Mouse (Mus musculus) gastrocnemius, postnatal 14 days (tissue): Measurements from ENCODE around the gene Ankrd16. TPM values are rescaled to one million over a fixed set of nuclear protein-coding genes. Genes with fewer than 3 reads are reported as not detected.

ENCODE experiments used
- DNase-seq: peaks from one replicate; pipeline ENCODE4 v3.0.0; 2021; ENCODE audit warnings: mixed read lengths
- intact Hi-C: fragments of 180-260 bp; cut with DNase I; formaldehyde crosslinking; loops from one replicate; pipeline ENCODE4 v1.15.1; 2025; ENCODE audit warnings: low total_unique reads
- long read RNA-seq, 2 experiments: library from polyadenylated mRNA; stranded (forward); transcript quantifications; one replicate each; pipeline ENCODE4 v2.0.0; 2021
- total RNA-seq, 2 experiments: library from RNA; stranded (reverse); gene quantifications; 2 replicates each; pipeline ENCODE4 v1.2.3; 2021

The Ankrd16 gene
- total RNA-seq = 10 to 100 TPM; 23.3 to 26.7 TPM
- long read RNA-seq, experiment 1, transcript Ankrd16-201 (7 exons, 1,618 nt) = major isoform, 5 of 13 reads
- long read RNA-seq, experiment 1, partial matches to known transcripts = 0 of 13 reads
- long read RNA-seq, experiment 1, other reads (novel, unspliced or antisense) = 8 of 13 reads
- long read RNA-seq, experiment 2, transcript Ankrd16-201 (7 exons, 1,618 nt) = major isoform, 8 of 12 reads
- long read RNA-seq, experiment 2, partial matches to known transcripts = 0 of 12 reads
- long read RNA-seq, experiment 2, other reads (novel, unspliced or antisense) = 4 of 12 reads

GRCm38 (mm10) chr2:11777091-11778068 lies at the start of gene Ankrd16, which contains the start of gene Fbh1:
TSS of gene Ankrd16 (plus strand) at chr2:11777876.
TSS of gene Fbh1 (minus strand) at chr2:11777582.
- intact Hi-C loops = no loop called here

GRCm38 (mm10) chr2:11729091-11729490 lies 48.6 kb upstream of the Ankrd16 start:
- intact Hi-C loops = no loop called here
- DNase-seq = no peak

More at GRCm38 (mm10) chr2:11777091-11778068, at the start of gene Ankrd16, which contains the start of gene Fbh1:
- peak; percentile 100 for DNase-seq

- DNase-seq = no peak
- intact Hi-C loops = no loop called here
These were observed 44.7 kb upstream of the Ankrd16 start for GRCm38 (mm10) chr2:11732978-11733377.

GRCm38 (mm10) chr2:11735853-11736252 lies 41.8 kb upstream of the Ankrd16 start:
- intact Hi-C loops = no loop called here
- DNase-seq = no peak

DNA sequence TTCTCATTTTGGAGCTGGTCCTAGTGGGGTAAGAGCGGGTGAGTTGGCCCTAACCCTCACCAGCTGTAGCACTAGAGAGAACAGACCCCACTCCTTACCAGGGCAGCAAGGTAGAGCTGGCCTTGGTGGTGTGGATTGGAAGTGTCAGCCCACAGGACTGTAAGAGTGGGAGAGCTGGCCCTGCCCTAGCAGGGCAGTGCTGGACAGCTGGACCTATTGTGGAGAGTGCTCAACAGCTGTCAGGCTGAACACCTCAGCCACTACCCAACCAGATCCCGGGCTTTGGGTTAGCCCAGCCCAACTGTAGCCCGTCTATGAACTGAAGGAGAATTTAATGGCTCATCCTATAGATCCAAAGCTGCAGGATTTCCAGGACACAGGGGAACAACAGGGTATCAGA lies 38.9 kb upstream of the Ankrd16 start:
- intact Hi-C loops = no loop called here
- DNase-seq = no peak

DNA sequence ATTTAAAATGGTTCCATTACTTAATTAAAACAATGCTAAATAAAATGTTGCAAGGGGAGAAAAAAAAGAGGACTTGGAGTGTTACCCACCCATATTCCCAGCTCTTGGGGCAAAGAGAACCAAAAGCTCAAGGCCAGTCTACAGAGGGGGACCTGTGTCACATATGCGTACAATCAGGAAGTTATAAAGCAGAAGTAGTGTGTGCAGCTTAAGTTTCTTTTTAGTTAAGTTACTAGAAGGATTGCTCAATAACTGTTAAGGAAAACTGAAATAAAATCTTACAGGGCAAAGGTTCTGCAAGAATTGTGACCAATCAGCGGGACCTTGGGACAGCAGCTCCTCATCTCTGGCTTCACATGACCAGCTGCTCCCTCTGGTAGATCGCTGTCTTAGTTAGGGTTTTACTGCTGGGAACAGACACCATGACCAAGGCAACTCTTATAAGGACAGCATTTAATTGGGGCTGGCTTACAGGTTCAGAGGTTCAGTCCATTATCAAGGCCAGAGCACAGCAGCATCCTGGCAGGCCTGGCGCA lies 38.1 kb upstream of the Ankrd16 start:
- no peak for DNase-seq
- intact Hi-C loops = no loop called here

- no peak for DNase-seq
- intact Hi-C loops = no loop called here
These were observed 15.1 kb upstream of the Ankrd16 start for GRCm38 (mm10) chr2:11762541-11762940.

DNA sequence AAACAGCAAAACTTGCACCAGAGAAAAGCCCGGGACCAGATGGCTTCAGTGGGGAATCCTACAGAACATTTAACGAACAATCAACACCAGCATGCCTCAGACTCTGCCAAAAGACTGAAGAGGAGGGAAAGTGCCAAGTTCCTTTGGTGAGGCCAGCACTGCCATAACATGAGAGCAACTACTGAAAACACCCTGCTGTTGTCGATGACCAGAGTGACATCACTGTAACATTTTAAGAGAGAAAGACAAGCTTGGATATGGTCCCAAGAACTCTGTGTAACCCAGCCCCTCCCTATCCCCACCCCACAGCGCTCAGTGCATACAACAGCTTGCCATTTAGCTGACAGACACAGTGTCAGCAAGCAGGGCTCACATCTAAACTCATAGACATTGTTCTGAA lies 12.0 kb upstream of the Ankrd16 start:
- no peak for DNase-seq
- intact Hi-C loops = no loop called here

- DNase-seq = no peak
- intact Hi-C loops = no loop called here
These were observed 11.1 kb upstream of the Ankrd16 start for GRCm38 (mm10) chr2:11766485-11767160.

- intact Hi-C loops = no loop called here
- DNase-seq = peak; percentile 23
These were observed 10.5 kb upstream of the Ankrd16 start for GRCm38 (mm10) chr2:11767161-11767545.

DNA sequence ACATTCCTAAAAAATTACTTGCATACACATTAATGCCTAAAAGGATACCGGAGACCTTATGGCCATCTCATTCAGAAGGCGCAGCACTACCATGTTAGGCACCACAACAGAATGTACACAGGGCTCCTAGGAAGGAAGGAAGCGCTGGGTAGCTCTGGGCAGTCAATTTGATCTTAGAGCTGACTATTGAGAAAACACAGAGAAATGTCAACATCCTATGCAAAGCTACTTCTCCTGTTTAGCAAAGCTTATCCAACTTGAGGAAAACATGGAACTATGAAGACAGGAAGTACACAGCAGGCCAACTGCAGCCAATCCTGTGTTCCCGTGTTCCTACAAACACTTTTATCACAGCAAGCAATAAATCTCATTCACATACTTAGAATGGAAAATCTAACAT lies 6.0 kb upstream of the Ankrd16 start:
- intact Hi-C loops = no loop called here
- DNase-seq = no peak

DNA sequence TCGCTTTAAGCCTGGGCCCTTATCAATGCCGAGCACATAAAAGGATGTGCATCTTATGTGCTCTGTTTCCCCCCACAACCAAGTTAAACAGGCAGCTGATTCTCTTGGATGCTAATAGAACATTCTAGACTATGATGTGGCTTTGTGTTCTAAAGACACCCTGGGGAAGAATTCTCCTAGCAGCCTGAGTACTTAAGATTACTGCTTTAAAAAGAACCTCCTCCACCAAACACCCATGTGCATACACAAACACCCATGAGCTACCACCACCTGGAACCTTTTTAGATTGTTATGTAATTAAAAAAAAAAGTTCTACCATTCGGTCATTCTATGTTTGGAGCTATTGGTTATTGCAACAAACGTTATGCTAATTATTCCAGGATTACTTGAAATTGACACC lies 5.3 kb upstream of the Ankrd16 start:
- intact Hi-C loops = no loop called here
- DNase-seq = no peak

- DNase-seq = peak; percentile 19
- intact Hi-C loops = no loop called here
These were observed 3.2 kb upstream of the Ankrd16 start for GRCm38 (mm10) chr2:11774426-11774825.

GRCm38 (mm10) chr2:11775121-11775520 lies 2.6 kb upstream of the Ankrd16 start:
- intact Hi-C loops = no loop called here
- no peak for DNase-seq

GRCm38 (mm10) chr2:11776415-11776814 lies 1.3 kb upstream of the Ankrd16 start:
- DNase-seq = no peak
- intact Hi-C loops = no loop called here

DNA sequence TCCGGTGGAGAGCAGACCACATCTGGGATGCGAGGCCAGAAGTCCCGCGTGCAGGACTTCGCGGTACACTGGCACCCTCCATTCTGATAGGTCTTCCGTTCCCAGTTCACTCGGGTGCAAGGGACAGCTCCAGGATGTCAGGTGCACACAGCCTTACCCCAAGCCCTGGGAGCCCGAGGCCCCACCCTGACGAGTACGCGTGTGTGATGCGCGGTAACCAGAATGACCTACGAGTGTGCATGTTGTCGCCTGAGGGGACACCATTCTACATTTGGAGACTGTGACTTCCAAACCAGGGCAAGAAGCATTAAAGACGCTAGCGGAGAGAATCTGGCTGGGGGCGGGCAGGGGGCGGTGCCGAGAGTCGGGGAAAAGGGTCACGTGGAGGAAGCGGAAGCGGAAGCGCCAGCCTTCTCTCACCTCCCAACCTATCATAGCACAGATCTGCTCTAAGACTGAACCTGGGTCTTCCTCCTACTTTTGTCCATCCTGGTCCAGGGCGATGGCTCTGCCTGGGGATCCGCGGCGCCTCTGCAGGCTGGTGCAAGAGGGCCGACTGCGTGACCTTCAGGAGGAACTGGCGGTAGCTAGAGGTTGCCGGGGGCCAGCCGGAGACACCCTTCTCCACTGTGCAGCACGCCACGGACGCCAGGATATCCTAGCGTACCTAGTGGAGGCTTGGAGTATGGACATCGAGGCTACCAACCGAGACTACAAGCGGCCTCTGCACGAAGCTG lies 579 bp downstream of the Ankrd16 start:
- DNase-seq = peak; percentile 87
- intact Hi-C loops = no loop called here

DNA sequence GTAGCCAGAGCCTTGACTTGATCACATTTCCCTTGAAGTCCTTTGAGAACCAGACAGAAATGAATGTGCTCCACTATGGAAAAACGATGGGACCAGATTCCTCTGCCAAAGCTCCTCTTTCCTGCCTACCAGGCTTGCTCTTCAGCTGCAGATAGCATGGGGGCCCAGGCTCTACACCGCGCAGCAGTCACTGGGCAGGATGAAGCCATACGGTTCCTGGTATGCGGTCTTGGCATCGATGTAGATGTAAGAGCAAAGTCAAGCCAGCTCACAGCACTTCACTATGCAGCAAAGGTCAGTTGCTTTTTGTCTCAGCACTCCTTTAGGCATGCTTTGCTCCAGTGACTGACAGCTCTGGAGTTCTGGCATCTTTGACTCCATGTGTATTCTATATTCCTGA lies 6.5 kb downstream of the Ankrd16 start:
- DNase-seq = no peak
- intact Hi-C loops = no loop called here

- intact Hi-C loops = no loop called here
These were observed 17.0 kb downstream of the Ankrd16 start for GRCm38 (mm10) chr2:11794668-11795067.

DNA sequence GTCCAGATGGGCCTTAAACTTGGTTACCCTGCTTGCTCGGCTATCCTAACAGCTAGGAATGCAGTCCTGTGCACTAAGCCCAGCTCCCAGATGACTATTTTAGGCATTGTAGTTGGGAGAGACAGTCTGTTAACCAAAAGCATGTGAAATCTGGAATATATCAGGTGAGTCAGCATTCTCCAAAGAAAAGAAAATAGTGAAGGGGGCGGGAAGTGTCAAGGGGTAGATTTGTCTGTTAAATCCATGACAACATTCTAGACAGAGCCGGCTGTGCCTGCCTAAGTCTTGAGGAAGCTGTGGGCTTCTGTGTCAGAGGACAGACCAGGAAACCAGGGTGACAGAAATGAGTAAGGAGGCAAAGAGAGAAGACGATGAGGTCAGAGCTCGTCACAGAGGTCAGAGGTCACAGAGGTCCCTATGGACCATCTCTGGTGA lies 20.3 kb downstream of the Ankrd16 start:
- DNase-seq = no peak
- intact Hi-C loops = no loop called here

More at GRCm38 (mm10) chr2:11794668-11795067, 17.0 kb downstream of the Ankrd16 start:
- no peak for DNase-seq
